Mouse (Mus musculus) midbrain, embryonic 14.5 days (tissue): Measurements from ENCODE around the gene Mvk. TPM values are rescaled to one million over a fixed set of nuclear protein-coding genes. Genes with fewer than 3 reads are reported as not detected.

ENCODE experiments used
- ATAC-seq: fragments of 200-750 bp; cut with Nextera tagmentation; 2 replicates; pipeline ENCODE4 v1.8.0; 2017; ENCODE audit warnings: moderate number of reproducible peaks, moderate library complexity; ENCODE audit not compliant: low FRiP score, low TSS enrichment
- DNase-seq: peaks from one replicate; pipeline ENCODE4 v3.0.0-alpha.2; 2015
- H3K27ac ChIP-seq: fragments of 300-500 bp; sonication (generic); replicated peaks from 2 replicates; pipeline ENCODE4 v1.5.1; 2014; ENCODE audit warnings: mild to moderate bottlenecking, low read depth, low read length, moderate library complexity
- H3K27me3 ChIP-seq: fragments of 300-500 bp; sonication (generic); 2 replicates; pipeline ENCODE4 v1.6.1; 2014; ENCODE audit warnings: low read length, control low read depth, mixed read lengths; ENCODE audit not compliant: control insufficient read depth, insufficient read depth
- H3K36me3 ChIP-seq: fragments of 300-500 bp; sonication (generic); 2 replicates; pipeline ENCODE4 v1.6.1; 2014; ENCODE audit warnings: low read length, control low read depth; ENCODE audit not compliant: control insufficient read depth, insufficient read depth
- H3K4me1 ChIP-seq: fragments of 300-500 bp; sonication (generic); 2 replicates; pipeline ENCODE4 v1.6.1; 2014; ENCODE audit warnings: mild to moderate bottlenecking, antibody characterized with exemption, low read length, control low read depth; ENCODE audit not compliant: control insufficient read depth, insufficient read depth
- H3K4me2 ChIP-seq: fragments of 300-500 bp; sonication (generic); 2 replicates; pipeline ENCODE4 v1.6.1; 2014; ENCODE audit warnings: mild to moderate bottlenecking, low read length, moderate library complexity
- H3K4me3 ChIP-seq: fragments of 300-500 bp; sonication (generic); replicated peaks from 2 replicates; pipeline ENCODE4 v1.5.1; 2014; ENCODE audit warnings: low read depth, low read length
- H3K9ac ChIP-seq: fragments of 300-500 bp; sonication (generic); replicated peaks from 2 replicates; pipeline ENCODE4 v1.6.1; 2014; ENCODE audit warnings: mild to moderate bottlenecking, low read length, moderate library complexity
- H3K9me3 ChIP-seq: fragments of 300-500 bp; sonication (generic); 2 replicates; pipeline ENCODE4 v1.6.1; 2016; ENCODE audit warnings: low read length, control low read depth, mixed read lengths; ENCODE audit not compliant: control insufficient read depth
- WGBS: fragments of 180-500 bp; shearing (Covaris S2); extraction: QIAGEN DNeasy Blood & Tissue Kit; methylation state at CpG from one replicate; pipeline ENCODE4 v1.1.7; 2014; 5-methylcytosine and 5-hydroxymethylcytosine counted together
- polyA plus RNA-seq: library from polyadenylated mRNA; unstranded; fragments of >200 nt; fragmentation: Nextera tagmentation; extraction: Ambion mirVana; gene quantifications from 2 replicates; pipeline ENCODE4 v1.2.1, GENCODE M21; 2014

Mvk gene
- 58.7 and 72.0 TPM in 2 replicates for polyA plus RNA-seq

- 3% methylated on average over 43 of the region's 43 CpGs for WGBS
- peak within 1 kb of the TSS; percentile 76 for H3K27ac ChIP-seq
- H3K4me2 ChIP-seq = peak within 1 kb of the TSS; percentile 79
- peaks cover 22% of the 10 kb centered on the region; the same call in 1 of the 2 replicates for H3K36me3 ChIP-seq
- H3K9ac ChIP-seq = peak within 1 kb of the TSS; percentile 67
- no peaks in the 10 kb centered on the region for H3K27me3 ChIP-seq
- H3K4me1 ChIP-seq = peaks cover 8% of the 10 kb centered on the region; the same call in 1 of the 2 replicates
- ATAC-seq (peak; percentile 98), DNase-seq (peak; percentile 99)
- peak within 1 kb of the TSS; percentile 67 for H3K4me3 ChIP-seq
- no peaks in the 10 kb centered on the region for H3K9me3 ChIP-seq
Observed at GRCm38 (mm10) chr5:114443566-114444367, at the start of gene Mvk, which contains the start of gene Mmab. Mvk (plus strand) TSS chr5:114444269. Mmab (minus strand) TSS chr5:114444060.

- no peak overlapping the region for H3K4me3 ChIP-seq
- no peak for ATAC-seq
- no peak overlapping the region for H3K9ac ChIP-seq
- no peaks in the 10 kb centered on the region for H3K9me3 ChIP-seq
- H3K4me2 ChIP-seq = no peak overlapping the region
- H3K4me1 ChIP-seq = no peaks in the 10 kb centered on the region
- no peak for DNase-seq
- H3K27me3 ChIP-seq = no peaks in the 10 kb centered on the region
- WGBS = 93% methylated on average over 14 of the region's 14 CpGs
- peaks cover 100% of the 10 kb centered on the region for H3K36me3 ChIP-seq
- no peak overlapping the region for H3K27ac ChIP-seq
Observed at GRCm38 (mm10) chr5:114406592-114406991, 37.5 kb upstream of the Mvk start.

GRCm38 (mm10) chr5:114407269-114407668 is 36.8 kb upstream of the Mvk start:
- WGBS = 87% methylated on average over 10 of the region's 10 CpGs
- Histone ChIP-seq H3K36me3 (peaks cover 100% of the 10 kb centered on the region), H3K9me3 (no peaks in the 10 kb centered on the region), H3K4me3 (no peak overlapping the region), H3K27me3 (no peaks in the 10 kb centered on the region), H3K9ac (no peak overlapping the region), H3K27ac (no peak overlapping the region), H3K4me1 (no peaks in the 10 kb centered on the region), H3K4me2 (no peak overlapping the region)
- DNase-seq (no peak), ATAC-seq (no peak)

GRCm38 (mm10) chr5:114407810-114408209 is 36.3 kb upstream of the Mvk start:
- WGBS = 92% methylated on average over 9 of the region's 9 CpGs
- Histone ChIP-seq H3K4me1 (no peaks in the 10 kb centered on the region), H3K9me3 (no peaks in the 10 kb centered on the region), H3K4me3 (no peak overlapping the region), H3K27me3 (no peaks in the 10 kb centered on the region), H3K36me3 (peaks cover 100% of the 10 kb centered on the region), H3K27ac (no peak overlapping the region), H3K9ac (no peak overlapping the region), H3K4me2 (no peak overlapping the region)
- no peak for ATAC-seq
- no peak for DNase-seq

GRCm38 (mm10) chr5:114408846-114409245 is 35.2 kb upstream of the Mvk start:
- Histone ChIP-seq H3K4me2 (no peak overlapping the region), H3K9ac (no peak overlapping the region), H3K36me3 (peaks cover 100% of the 10 kb centered on the region), H3K27ac (no peak overlapping the region), H3K9me3 (no peaks in the 10 kb centered on the region), H3K4me1 (no peaks in the 10 kb centered on the region), H3K27me3 (no peaks in the 10 kb centered on the region), H3K4me3 (no peak overlapping the region)
- 94% methylated on average over 11 of the region's 11 CpGs for WGBS
- no peak for ATAC-seq
- DNase-seq = no peak

- no peak for ATAC-seq
- H3K9me3 ChIP-seq = no peaks in the 10 kb centered on the region
- no peak overlapping the region for H3K9ac ChIP-seq
- peaks cover 100% of the 10 kb centered on the region for H3K36me3 ChIP-seq
- no peak for DNase-seq
- H3K4me2 ChIP-seq = no peak overlapping the region
- no peak overlapping the region for H3K27ac ChIP-seq
- no peaks in the 10 kb centered on the region for H3K27me3 ChIP-seq
- WGBS = 90% methylated on average over 13 of the region's 13 CpGs
- no peak overlapping the region for H3K4me3 ChIP-seq
- H3K4me1 ChIP-seq = no peaks in the 10 kb centered on the region
Observed at GRCm38 (mm10) chr5:114410429-114410828, 33.6 kb upstream of the Mvk start.

- Histone ChIP-seq H3K27me3 (no peaks in the 10 kb centered on the region), H3K27ac (no peak overlapping the region), H3K9me3 (no peaks in the 10 kb centered on the region), H3K4me3 (no peak overlapping the region), H3K36me3 (peaks cover 99% of the 10 kb centered on the region), H3K4me1 (no peaks in the 10 kb centered on the region), H3K9ac (no peak overlapping the region), H3K4me2 (no peak overlapping the region)
- ATAC-seq (no peak), DNase-seq (no peak)
- 91% methylated on average over 23 of the region's 23 CpGs for WGBS
Observed at GRCm38 (mm10) chr5:114412361-114412998, 31.6 kb upstream of the Mvk start.

- no peaks in the 10 kb centered on the region for H3K9me3 ChIP-seq
- H3K4me2 ChIP-seq = no peak overlapping the region
- 83% methylated on average over 16 of the region's 16 CpGs for WGBS
- H3K27me3 ChIP-seq = no peaks in the 10 kb centered on the region
- H3K4me3 ChIP-seq = no peak overlapping the region
- no peaks in the 10 kb centered on the region for H3K4me1 ChIP-seq
- H3K27ac ChIP-seq = no peak overlapping the region
- no peak for DNase-seq
- H3K36me3 ChIP-seq = peaks cover 99% of the 10 kb centered on the region
- H3K9ac ChIP-seq = no peak overlapping the region
- no peak for ATAC-seq
Observed at GRCm38 (mm10) chr5:114413067-114413735, 30.9 kb upstream of the Mvk start.
